Mouse (Mus musculus) left cerebral cortex, adult 2 months (tissue): ENCODE data around the gene Crtc1. TPM values are rescaled to one million over a fixed set of nuclear protein-coding genes. Genes with fewer than 3 reads are reported as not detected.

Source experiments
- DNase-seq, 2 experiments: peaks; one replicate each; pipeline ENCODE4 v3.0.0; 2021 to 2022; ENCODE audit warnings: low spot score in 2 of 2, mixed read lengths in 1 of 2; ENCODE audit errors: extremely low spot score in 1 of 2
- H3K27ac ChIP-seq: fragments of 200-600 bp; 2 replicates; pipeline ENCODE4 v1.8.1; 2022
- H3K4me3 ChIP-seq: fragments of 200-600 bp; 2 replicates; pipeline ENCODE4 v1.8.1; 2022
- CTCF ChIP-seq: fragments of 200-600 bp; IDR thresholded peaks from 2 replicates; pipeline ENCODE4 v1.8.1; 2022; ENCODE audit warnings: antibody characterized with exemption, mild to moderate bottlenecking, moderate library complexity
- intact Hi-C: fragments of 180-260 bp; cut with DNase I; formaldehyde crosslinking; loops from one replicate; pipeline ENCODE4 v1.15.1; 2025
- total RNA-seq, 2 experiments: library from RNA; stranded (reverse); gene quantifications; 2 replicates each; pipeline ENCODE4 v1.2.3; 2021

Crtc1 gene
- total RNA-seq, 2 experiments from 2014 or later = 134 to 153 TPM

DNA sequence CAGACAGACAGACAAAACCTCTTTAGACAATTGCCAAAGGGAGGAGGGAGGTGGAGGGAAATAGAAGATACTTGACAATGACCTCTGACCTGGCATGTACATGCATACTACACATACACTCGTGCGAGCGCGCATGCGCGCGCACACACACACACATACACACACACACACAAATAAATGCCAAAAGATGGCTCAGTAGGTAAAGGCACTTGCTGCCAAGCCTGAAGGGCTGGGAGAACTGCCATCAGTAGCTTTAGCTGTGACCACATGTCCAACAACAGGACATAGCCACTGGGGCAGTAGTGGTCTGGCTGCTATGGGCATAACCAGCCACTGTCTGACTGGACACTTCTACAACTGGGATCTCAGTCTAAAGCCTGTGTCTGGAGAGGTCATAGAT is 32.5 kb upstream of the Crtc1 start:
- DNase-seq = no peak
- H3K27ac ChIP-seq = no peak overlapping the region
- no peak for TF ChIP-seq CTCF
- no peak overlapping the region for H3K4me3 ChIP-seq
- intact Hi-C loops = no loop called here

DNA sequence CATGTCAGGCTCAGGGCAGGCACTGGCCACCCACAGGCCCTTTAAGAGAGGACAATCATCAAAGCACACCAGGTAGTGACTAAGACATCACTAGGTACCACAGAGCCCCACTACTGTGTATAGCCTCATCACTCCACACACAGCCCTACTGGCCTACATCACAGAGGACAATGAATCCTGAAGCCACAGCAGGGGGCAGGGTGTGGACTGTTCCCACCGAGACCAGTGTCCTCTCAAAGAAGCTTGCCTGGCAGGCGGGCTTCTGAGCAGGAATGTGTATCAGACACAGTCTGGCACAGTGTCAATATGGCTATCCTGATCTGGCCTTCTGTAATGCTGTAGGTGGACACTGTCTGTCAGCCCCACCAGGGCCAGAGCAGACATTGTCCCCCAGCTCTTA is 30.6 kb upstream of the Crtc1 start:
- no peak for DNase-seq
- intact Hi-C loops = no loop called here
- TF ChIP-seq CTCF = no peak
- no peak overlapping the region for H3K4me3 ChIP-seq
- peak overlapping the region; percentile 22; the same call in 1 of the 2 replicates for H3K27ac ChIP-seq

DNA sequence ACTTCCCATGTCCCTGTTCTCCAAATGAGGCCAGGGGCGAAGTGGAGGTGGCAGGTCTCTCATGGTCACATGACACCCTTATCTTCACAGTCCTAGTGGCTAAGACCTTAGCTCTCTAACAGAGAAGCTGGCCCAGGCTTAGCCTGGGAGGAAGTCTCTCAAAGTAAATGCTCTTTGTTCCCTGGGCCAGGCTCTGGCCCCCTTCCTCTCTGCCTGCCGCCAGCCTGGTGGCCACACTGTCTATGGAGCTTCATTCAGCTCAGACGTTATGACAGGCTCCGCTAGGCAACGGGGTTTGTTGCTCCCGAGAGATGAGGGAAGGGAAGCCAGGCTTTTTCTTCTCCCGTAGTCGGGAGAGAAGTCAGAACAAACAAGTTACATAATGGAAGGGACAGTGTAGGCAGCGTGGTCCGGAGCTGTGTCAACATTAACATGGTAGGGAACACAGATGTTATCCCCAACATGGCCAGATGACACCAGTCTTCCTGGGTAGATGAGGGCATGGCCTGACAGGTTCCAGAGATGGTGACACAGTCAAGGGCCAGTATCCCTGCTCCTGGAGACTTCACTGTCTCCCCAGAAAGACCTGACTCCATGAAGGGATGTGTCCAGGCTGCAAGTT is 30.0 kb upstream of the Crtc1 start:
- no peak for TF ChIP-seq CTCF
- no peak overlapping the region for H3K4me3 ChIP-seq
- intact Hi-C loops = no loop called here
- no peak for DNase-seq
- peak overlapping the region; percentile 22 for H3K27ac ChIP-seq

DNA sequence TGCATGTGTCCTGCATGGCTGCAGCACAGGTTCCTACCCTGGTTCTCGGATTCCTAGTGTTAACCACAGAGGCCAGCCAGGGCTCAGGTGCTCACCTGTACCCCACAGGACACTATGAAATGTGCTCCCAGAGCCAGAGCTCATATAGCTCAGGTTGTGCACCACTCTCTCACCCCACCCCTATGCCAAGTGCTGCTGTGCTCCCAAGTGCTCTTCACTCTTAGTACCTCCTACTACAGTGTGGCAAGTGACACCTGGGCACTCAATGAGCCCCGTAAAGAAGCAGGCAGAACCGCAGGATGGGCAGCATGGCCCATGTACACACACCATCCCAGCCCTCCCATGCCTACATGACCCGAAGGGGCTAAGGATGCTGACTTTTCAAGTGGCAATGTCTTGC is 29.4 kb upstream of the Crtc1 start:
- no peak for TF ChIP-seq CTCF

DNA sequence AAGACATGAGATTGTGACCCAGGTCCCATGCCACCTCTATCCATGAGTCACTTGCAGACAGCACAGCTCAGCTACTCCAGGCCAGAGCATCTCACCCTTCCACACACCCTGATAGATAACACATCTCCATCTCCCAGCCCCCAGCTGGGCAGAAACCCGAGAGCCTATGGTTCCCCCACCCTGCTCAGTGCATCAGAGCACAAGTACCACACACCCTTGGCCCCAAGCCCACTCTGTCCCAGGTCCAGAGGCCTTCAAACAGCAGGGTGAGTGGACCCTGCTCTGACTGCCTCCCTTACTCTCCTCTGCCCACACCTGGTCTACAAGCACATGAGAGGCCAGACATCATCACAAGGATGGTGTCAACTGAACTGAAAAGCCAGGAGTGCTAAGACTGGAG is 28.5 kb upstream of the Crtc1 start:
- Histone ChIP-seq H3K27ac (no peak overlapping the region), H3K4me3 (no peak overlapping the region)
- TF ChIP-seq CTCF = no peak
- DNase-seq = no peak
- intact Hi-C loops = no loop called here

More for the DNA sequence above, 29.4 kb upstream of the Crtc1 start:
- Histone ChIP-seq H3K4me3 (no peak overlapping the region), H3K27ac (no peak overlapping the region)
- no peak for DNase-seq
- intact Hi-C loops = no loop called here

DNA sequence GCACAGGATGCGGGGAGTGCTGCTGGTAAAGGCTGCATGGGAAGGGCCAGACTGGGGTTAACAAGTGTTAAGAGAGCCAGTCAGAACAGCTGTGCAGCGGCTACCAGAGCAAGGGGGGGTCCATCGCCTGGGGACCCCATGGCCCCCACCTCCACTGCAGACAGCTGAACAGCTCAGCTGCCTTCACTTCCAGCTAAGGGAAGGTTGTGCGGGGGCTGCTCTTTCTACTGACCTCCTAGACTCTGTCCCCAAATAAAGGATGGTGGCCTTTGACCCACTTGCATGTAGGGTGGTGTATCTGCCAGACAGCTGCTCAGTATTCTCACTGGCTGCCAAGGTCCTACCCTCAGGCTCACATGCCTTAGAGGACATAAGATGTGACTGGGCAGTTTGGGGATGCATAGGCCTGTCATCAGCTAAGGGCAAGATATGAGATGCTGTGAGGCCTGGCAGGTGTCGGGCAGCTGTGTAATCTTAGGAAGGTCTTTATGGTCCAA is 27.9 kb upstream of the Crtc1 start:
- intact Hi-C loops = no loop called here
- TF ChIP-seq CTCF = no peak

DNA sequence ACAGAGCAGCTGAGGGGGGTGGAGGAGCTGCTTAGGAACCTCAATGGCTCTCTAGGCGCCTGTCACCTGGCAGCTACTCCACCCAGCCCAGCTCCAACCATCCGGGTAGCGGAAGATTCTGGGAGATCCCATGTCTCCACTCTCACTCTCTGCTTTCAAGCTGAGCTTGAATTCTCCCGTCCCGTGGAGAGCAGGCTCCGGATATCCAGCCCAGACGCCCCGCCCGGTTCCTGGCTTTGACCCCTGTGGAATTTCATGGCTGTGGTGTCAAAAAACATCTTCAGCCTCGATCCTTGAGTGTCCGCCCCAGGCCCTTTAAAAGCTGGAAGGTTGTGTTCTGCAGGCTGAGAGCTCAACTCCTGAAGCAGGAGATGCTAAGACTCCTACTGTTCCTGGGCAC is 27.4 kb upstream of the Crtc1 start:
- DNase-seq = no peak

More for the DNA sequence above, 27.9 kb upstream of the Crtc1 start:
- Histone ChIP-seq H3K27ac (no peak overlapping the region), H3K4me3 (no peak overlapping the region)
- no peak for DNase-seq

DNA sequence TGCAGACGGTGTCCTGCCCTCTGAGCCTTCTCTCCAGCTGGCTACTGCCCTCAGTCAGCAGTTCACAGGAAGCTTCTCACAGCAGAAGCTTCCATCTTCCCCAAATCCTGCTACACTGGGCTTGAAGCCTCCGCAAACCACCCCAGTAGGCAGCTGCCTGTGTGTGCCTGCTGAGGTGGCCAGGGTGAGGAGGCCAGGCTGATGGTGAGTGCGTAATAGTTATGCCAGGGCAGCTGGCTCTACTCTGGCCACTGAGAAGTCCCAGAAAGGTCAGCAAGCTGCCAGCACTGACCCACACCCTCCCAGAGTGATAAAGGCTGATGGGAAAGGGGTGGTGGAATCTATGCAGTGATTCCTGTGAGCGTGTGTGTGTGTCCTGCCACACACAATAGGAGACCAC is 26.9 kb upstream of the Crtc1 start:
- Histone ChIP-seq H3K27ac (no peak overlapping the region), H3K4me3 (no peak overlapping the region)
- intact Hi-C loops = no loop called here
- no peak for DNase-seq
- no peak for TF ChIP-seq CTCF

More for the DNA sequence above, 27.4 kb upstream of the Crtc1 start:
- intact Hi-C loops = no loop called here
- Histone ChIP-seq H3K4me3 (no peak overlapping the region), H3K27ac (no peak overlapping the region)
- no peak for TF ChIP-seq CTCF

DNA sequence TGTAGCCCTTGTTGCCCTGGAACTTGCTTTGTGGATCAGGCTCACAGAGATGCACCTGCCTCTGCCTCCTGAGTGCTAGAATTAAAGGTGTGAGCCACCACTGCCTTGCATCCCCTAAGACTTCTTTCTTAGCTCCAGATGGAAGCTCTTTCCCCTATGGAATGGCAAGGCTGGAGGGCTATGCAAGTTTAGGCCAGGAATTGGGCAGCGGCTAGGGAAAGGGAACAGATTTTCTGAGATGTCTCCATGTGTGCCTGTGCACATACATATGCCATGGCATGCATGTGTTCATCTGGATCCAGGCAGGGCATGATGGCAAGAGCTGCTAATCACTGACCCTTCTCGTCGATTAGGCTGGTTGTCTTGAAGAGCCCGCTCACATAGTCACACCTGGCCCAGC is 26.3 kb upstream of the Crtc1 start:
- H3K27ac ChIP-seq = no peak overlapping the region
- TF ChIP-seq CTCF = no peak
- intact Hi-C loops = no loop called here
- DNase-seq = no peak
- no peak overlapping the region for H3K4me3 ChIP-seq

DNA sequence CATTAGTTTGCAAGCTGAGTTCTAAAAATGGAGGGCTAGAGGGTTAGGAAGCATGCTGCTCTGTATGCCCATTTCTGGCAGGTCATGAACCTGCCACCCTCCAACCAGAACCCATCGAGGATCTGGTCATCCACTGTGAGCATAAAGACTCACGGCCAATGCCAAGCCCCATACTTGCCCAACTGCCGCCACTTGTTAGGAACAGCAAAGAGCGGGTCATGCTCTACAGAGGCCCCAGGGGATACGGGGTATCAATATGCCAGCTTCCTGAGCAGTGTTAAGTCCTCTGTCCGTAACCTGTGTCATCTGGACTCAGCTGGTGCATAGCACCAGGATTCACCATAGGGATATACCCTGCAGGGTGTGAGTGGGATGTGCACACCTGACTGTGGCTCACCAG is 24.8 kb upstream of the Crtc1 start:
- no peak for TF ChIP-seq CTCF
- no peak overlapping the region for H3K4me3 ChIP-seq
- peak overlapping the region; percentile 80 for H3K27ac ChIP-seq
- DNase-seq = no peak
- intact Hi-C loops = no loop called here

DNA sequence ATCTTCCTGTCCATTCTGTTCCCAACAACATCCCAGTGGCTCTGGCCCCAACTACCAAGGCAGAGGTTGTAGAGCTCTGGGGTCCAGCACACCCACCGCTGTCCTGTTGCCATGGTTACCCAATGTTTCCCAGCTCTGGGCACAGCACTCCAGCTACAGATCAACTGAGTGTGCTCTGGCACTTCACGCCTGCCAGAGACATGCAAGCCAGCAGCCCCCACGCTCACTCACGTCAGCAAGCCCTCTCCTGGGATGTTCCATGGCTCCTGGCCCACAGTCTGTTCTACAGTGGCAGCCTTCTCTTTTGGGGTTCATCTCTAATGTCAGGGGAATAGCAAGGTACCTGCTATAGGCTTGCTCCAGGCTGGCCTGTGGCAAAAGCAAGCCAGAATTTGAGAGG is 23.9 kb upstream of the Crtc1 start:
- H3K4me3 ChIP-seq = no peak overlapping the region
- intact Hi-C loops = loop anchor here (2.0 kb wide), 1 partner anchor 45 kb away; no protein-coding TSS in a partner anchor
- TF ChIP-seq CTCF = no peak
- DNase-seq = peak; percentile 53 to 69
- H3K27ac ChIP-seq = peak overlapping the region; percentile 80

DNA sequence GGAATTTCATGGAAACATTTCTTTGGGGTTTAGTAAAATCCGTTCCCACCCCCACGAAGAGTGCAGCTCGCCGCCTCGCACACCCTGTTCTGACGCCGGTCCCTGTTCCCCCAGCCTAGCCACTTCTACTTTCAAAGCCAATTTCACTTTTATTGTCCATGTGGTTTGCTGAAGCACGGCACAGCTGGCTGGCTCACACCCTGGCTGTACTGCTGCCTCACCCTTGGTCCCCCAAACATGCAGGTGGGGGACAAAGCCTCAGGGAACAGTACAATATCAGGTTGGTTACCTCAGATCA is 23.1 kb upstream of the Crtc1 start:
- no peak for DNase-seq
- Histone ChIP-seq H3K27ac (peak overlapping the region; percentile 80), H3K4me3 (no peak overlapping the region)
- TF ChIP-seq CTCF = no peak
- intact Hi-C loops = loop anchor here (2.0 kb wide), 1 partner anchor 44 kb away; no protein-coding TSS in a partner anchor
